Mouse (Mus musculus) liver, adult 2 months (tissue): ENCODE results near the gene 1110051M20Rik.

ENCODE experiments used
- CTCF ChIP-seq: fragments of 200-500 bp; IDR thresholded peaks from 2 replicates; pipeline ENCODE4 v1.5.1; 2011; ENCODE audit warnings: low read depth, low read length, control low read depth
- POLR2A ChIP-seq: fragments of 200-500 bp; IDR thresholded peaks from 2 replicates; pipeline ENCODE4 v1.6.1; 2011; ENCODE audit warnings: low read length, control low read depth; ENCODE audit not compliant: insufficient read depth; ENCODE audit errors: extremely low read depth

DNA sequence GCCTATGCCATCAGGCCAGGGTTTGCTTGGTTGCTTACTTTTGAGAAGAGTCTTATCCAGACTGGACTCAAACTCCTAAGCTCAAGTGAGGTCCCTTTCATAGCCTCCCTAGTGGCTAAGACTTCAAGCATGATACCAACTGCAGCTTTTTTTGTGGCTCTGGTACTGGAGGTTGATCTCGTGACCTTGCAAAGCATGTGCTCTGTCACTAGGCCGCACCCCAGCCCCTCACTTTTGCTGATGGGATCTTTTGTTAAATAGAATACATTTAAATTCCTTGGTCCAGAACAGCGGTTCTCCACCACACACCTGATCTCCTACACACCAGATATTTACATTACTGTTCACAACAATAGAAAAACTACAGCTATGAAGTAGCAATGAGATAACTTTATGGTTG, 150.3 kb downstream of the 1110051M20Rik start:
- no peak for TF ChIP-seq CTCF
- TF ChIP-seq POLR2A: no peak
